Mouse (Mus musculus) urinary bladder, postnatal 36 days (tissue): ENCODE measurements around the gene Muc3.

Source experiments
- DNase-seq, 2 experiments: peaks; one replicate each; pipeline ENCODE4 v3.0.0; 2022; ENCODE audit warnings: low spot score in 2 of 2, mixed read lengths in 1 of 2

Gene Muc3

DNA sequence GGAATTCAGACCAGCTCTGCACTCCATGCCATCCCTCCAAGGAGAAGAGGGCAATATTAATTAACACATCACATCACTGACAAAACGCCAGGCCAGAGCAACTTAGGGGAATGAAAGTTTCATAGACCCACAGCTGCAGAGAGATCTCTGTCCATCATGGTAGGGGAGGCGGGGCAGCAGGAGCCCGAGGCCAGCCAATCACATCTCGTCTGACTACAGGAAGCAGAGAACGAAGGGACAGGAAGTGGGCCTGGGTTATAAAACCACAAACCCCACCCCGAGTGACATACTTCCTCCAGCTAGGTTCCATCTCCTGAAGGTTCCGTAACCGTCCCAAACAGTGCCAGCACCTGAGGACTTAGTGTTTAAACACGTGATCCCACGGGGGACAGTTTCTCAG is 54.0 kb downstream of the Muc3 start:
- DNase-seq = no peak

DNA sequence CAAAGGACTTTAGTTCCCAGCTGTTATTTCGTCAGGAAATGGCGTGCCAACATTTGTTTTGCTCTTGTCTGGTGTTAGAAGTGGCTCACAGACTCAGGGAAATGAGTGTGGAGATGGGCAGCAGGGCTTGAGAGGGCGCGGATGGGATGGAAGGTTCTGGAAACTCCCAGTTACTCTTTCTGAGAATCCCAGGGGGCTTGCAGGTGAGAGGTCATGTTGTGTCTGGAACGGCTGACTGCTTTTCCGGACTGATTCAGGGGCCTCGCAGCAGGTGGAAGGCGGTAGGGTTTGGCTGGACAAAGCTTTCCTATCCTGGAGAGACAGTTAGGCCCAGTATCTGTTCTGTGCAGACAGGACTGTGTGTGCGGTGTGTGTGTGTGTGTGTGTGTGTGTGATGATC is 55.4 kb downstream of the Muc3 start:
- DNase-seq = no peak

DNA sequence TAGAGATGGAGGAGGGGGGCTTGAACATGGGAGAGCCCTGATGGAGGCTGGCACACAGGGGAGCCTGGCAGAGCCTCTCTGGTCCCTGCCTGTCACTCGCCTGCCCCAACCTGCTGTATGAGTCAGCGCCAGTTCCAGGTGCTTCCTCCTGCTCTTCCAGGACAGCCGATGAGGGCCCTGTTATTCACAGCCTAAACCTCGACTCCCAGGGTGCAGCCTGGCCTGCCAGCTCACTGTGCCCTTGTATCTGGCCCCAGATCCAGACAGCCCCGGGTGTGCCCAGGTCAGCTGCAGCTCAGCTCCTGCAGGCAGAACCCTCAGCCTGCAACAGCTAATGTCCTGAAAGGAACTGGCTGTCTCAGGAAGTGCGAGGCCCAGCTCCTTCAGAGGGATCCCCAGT is 57.6 kb downstream of the Muc3 start:
- no peak for DNase-seq

DNA sequence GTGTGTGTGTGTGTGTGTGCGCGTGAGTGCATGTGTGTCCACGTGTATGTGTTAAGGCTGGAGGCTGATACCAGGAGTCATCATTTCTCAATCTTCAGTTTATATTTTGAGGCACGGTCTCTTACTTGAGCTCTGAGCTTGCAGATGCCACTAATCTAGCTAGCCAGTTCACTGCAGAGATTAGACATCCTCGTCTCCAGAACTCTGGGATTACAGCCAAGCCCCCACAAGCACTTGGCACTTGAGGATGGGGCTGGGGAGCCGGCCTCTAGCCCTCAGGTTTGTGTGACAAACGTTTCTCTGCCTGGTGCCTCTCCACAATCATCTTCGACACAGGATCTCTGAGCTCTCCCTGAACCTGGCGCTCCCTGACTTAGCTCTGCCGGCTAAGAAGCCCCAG is 58.3 kb downstream of the Muc3 start:
- DNase-seq = no peak

DNA sequence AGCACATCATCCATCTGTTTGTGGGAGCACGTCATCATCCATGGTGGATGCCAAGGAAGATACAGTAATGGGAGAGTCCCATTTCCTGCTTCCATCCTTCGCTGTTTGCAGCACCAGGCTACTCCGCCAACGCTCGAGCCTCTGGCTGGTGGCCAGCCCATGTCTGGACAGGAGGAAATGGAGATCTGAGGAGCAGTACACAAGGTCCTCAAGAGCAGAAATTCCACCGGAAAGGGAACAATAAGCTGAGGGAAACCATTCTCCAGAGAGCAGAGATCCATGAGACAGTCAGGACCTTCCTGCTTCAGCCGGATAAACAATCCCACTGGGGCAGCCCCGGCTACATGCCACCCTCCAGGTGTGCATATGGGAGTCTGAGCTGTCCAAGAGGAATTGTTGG is 61.7 kb downstream of the Muc3 start:
- no peak for DNase-seq

DNA sequence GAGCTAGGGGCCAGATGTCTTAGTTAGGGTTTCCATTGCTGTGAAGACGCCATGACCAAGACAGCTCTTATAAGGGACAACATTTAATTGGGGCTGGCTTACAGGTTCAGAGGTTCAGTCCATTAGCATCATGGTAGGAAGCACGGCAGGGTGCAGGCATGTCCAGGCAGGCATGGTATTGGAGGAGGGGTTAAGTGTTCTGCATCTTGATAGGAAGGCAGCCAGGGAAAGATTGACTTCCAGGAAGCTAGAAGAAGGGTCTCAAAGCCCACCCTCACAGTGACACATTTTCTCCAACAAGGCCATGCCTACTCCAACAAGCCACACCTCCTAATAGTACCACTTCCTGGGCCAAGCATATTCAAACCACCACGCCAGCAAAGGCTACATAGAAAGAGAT is 63.4 kb downstream of the Muc3 start:
- DNase-seq = no peak

DNA sequence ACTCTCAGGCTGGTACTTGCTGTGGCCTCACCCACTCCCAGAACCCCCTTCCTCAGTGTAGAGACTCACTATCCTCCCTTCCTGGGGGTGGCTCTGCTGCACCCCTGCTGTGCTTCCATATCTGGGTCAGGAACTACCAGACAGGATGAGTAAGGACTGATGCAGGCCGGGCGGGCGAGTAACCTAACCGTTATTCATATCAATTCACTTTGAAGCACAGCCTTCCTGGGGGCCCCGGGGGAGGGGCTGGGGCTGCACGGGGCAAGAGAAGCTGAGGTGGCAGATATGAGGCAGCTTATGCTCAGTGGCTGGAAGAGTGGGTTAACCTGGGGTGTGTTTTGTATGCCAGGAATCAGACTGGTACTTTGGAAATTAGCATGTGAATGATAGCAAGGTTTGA is 64.1 kb downstream of the Muc3 start:
- no peak for DNase-seq
